Comparison of ENCODE assay signal across 8 mouse cellular contexts in genomic region chr1:83870853-83871567, GRCm38 (mm10).
DNase-seq lines count a peak whose midpoint lies in the region; ATAC-seq and TF ChIP-seq lines count a peak whose summit lies in the region.
"Had no signal": no experiment of that assay in that cellular context is flagged by ENCODE, and none has a peak within 500 bp of the region (broad histone marks: within the 10 kb centered on the region; RNA-seq: fewer than 3 reads in every experiment).

No protein-coding gene starts in this region.

- ATAC-seq in limb, embryonic 15.5 days (ENCODE audit: insufficient number of reproducible peaks, low FRiP score, low TSS enrichment, low read depth) = 0 out of 2 replicates have a peak, but pooled peaks have one; percentile 35
- ATAC-seq in stomach, postnatal 0 days (ENCODE audit: low FRiP score, low TSS enrichment) = no peak

- no peak overlapping the region for H3K4me2 ChIP-seq in limb, embryonic 15.5 days
- H3K4me2 ChIP-seq in stomach, postnatal 0 days (replicated peaks; ENCODE audit: low read depth) = no peak overlapping the region
- H3K4me2 ChIP-seq: heart, embryonic 15.5 days had no signal

- no peak overlapping the region for H3K27ac ChIP-seq in limb, embryonic 15.5 days
- no peak overlapping the region for H3K27ac ChIP-seq in stomach, postnatal 0 days (replicated peaks)
- H3K27ac ChIP-seq: heart, embryonic 15.5 days had no signal

- TF ChIP-seq EP300 in stomach, postnatal 0 days (optimal IDR thresholded peaks at IDR 0.05) = no peak

- no peak overlapping the region for H3K9ac ChIP-seq in limb, embryonic 15.5 days
- H3K9ac ChIP-seq in stomach, postnatal 0 days (ENCODE audit: low read length) = no peak overlapping the region
- H3K9ac ChIP-seq: heart, embryonic 15.5 days had no signal

- TF ChIP-seq CTCF in stomach, postnatal 0 days (IDR thresholded peaks at IDR 0.05; ENCODE audit: low read depth) = no peak

- no peaks in the 10 kb centered on the region for H3K36me3 ChIP-seq in limb, embryonic 15.5 days
- no peaks in the 10 kb centered on the region for H3K36me3 ChIP-seq in stomach, postnatal 0 days (ENCODE audit: control insufficient read depth, insufficient read depth, low read length)
- H3K36me3 ChIP-seq: heart, embryonic 15.5 days had no signal

- WGBS in limb, embryonic 15.5 days = 17% methylated on average over 5 of the region's 5 CpGs
- WGBS in stomach, postnatal 0 days = 42% methylated on average over 5 of the region's 5 CpGs

- peaks cover 5% of the 10 kb centered on the region; the same call in 1 of the 2 replicates for H3K4me1 ChIP-seq in limb, embryonic 15.5 days
- no peaks in the 10 kb centered on the region for H3K4me1 ChIP-seq in stomach, postnatal 0 days (replicated peaks; ENCODE audit: control insufficient read depth, insufficient read depth)
- H3K4me1 ChIP-seq: heart, embryonic 15.5 days had no signal

- H3K27me3 ChIP-seq in limb, embryonic 15.5 days = no peaks in the 10 kb centered on the region
- H3K27me3 ChIP-seq in stomach, postnatal 0 days (ENCODE audit: control insufficient read depth, insufficient read depth, low read length) = no peaks in the 10 kb centered on the region
- H3K27me3 ChIP-seq: heart, embryonic 15.5 days had no signal

- DNase-seq in right cerebral cortex, adult 18-20 months = peak; percentile 9
- no peak for DNase-seq in right cerebral cortex, postnatal 36 days (ENCODE audit: low spot score in 2 of 2)
- peak; percentile 6 to 11 for DNase-seq in frontal cortex, postnatal 36 days (ENCODE audit: low spot score in 2 of 2)
- peak; percentile 20 for DNase-seq in stomach, postnatal 0 days (ENCODE audit: low spot score)
- DNase-seq in spleen, postnatal 10 days (ENCODE audit: low spot score in 2 of 2) = no peak
- DNase-seq in cerebellum, adult 11-12 months = no peak

- no peaks in the 10 kb centered on the region for H3K9me3 ChIP-seq in limb, embryonic 15.5 days
- no peaks in the 10 kb centered on the region for H3K9me3 ChIP-seq in stomach, postnatal 0 days (ENCODE audit: control insufficient read depth, low read length)
- H3K9me3 ChIP-seq: heart, embryonic 15.5 days had no signal

- no peak overlapping the region for H3K4me3 ChIP-seq in limb, embryonic 15.5 days
- no peak overlapping the region for H3K4me3 ChIP-seq in stomach, postnatal 0 days (ENCODE audit: low read depth, low read length)
- H3K4me3 ChIP-seq: heart, embryonic 15.5 days had no signal

Comparison
In these comparisons a context has a peak if more than half of its experiments do, and no peak if none do; other contexts are left out.
1. DNase-seq: peak in right cerebral cortex, adult 18-20 months (single experiment), frontal cortex, postnatal 36 days (2 of 2) and stomach, postnatal 0 days (single experiment); none in right cerebral cortex, postnatal 36 days (0 of 2), spleen, postnatal 10 days (0 of 2) and cerebellum, adult 11-12 months (single experiment).